Mouse (Mus musculus) cerebellum, postnatal 25 days (tissue): Measurements from ENCODE around the gene Heg1.

Experiments
- DNase-seq, 2 experiments: peaks; one replicate each; pipeline ENCODE4 v3.0.0; 2021; ENCODE audit warnings: mixed read lengths in 2 of 2

Gene Heg1

GRCm38 (mm10) chr16:33677313-33677690, 6.9 kb upstream of the Heg1 start:
- no peak for DNase-seq

- DNase-seq, result no peak
Measured at GRCm38 (mm10) chr16:33677901-33678300, 6.3 kb upstream of the Heg1 start.

GRCm38 (mm10) chr16:33680271-33680670, 3.9 kb upstream of the Heg1 start:
- no peak for DNase-seq

- DNase-seq, result no peak
Measured at GRCm38 (mm10) chr16:33680816-33681215, 3.4 kb upstream of the Heg1 start.

GRCm38 (mm10) chr16:33681661-33682060, 2.5 kb upstream of the Heg1 start:
- DNase-seq, result no peak

- DNase-seq, result no peak
Measured at GRCm38 (mm10) chr16:33682651-33683050, 1.5 kb upstream of the Heg1 start.

- peak in 1 of 2 experiments; percentile 28 for DNase-seq
Measured at GRCm38 (mm10) chr16:33683206-33684161, 686 bp upstream of the Heg1 start.

GRCm38 (mm10) chr16:33684703-33685701, 832 bp downstream of the Heg1 start:
- DNase-seq, result peak; percentile 54 to 64

GRCm38 (mm10) chr16:33686056-33686455, 1.9 kb downstream of the Heg1 start:
- peak in 1 of 2 experiments; percentile 43 for DNase-seq

GRCm38 (mm10) chr16:33687724-33688123, 3.6 kb downstream of the Heg1 start:
- no peak for DNase-seq

- no peak for DNase-seq
Measured at GRCm38 (mm10) chr16:33690975-33691747, 7.0 kb downstream of the Heg1 start.

GRCm38 (mm10) chr16:33693553-33693952, 9.4 kb downstream of the Heg1 start:
- DNase-seq, result no peak

GRCm38 (mm10) chr16:33696811-33697575, 12.8 kb downstream of the Heg1 start:
- peak; percentile 68 to 78 for DNase-seq

GRCm38 (mm10) chr16:33697576-33698276, 13.6 kb downstream of the Heg1 start:
- peak in 1 of 2 experiments; percentile 18 for DNase-seq

GRCm38 (mm10) chr16:33698277-33698790, 14.2 kb downstream of the Heg1 start:
- no peak for DNase-seq

GRCm38 (mm10) chr16:33700584-33700983, 16.4 kb downstream of the Heg1 start:
- DNase-seq, result no peak

GRCm38 (mm10) chr16:33701872-33702271, 17.7 kb downstream of the Heg1 start:
- DNase-seq, result peak in 1 of 2 experiments; percentile 3

GRCm38 (mm10) chr16:33704289-33704688, 20.1 kb downstream of the Heg1 start:
- DNase-seq, result peak; percentile 58 to 68

GRCm38 (mm10) chr16:33705258-33705657, 21.1 kb downstream of the Heg1 start:
- peak in 1 of 2 experiments; percentile 21 for DNase-seq

GRCm38 (mm10) chr16:33706111-33706890, 22.1 kb downstream of the Heg1 start:
- DNase-seq, result peak; percentile 48 to 49
